Mouse (Mus musculus): ENCODE measurements around the gene Kxd1.
A peak's percentile ranks its signal among the peaks of the same experiment; 100 is the strongest.

DNA sequence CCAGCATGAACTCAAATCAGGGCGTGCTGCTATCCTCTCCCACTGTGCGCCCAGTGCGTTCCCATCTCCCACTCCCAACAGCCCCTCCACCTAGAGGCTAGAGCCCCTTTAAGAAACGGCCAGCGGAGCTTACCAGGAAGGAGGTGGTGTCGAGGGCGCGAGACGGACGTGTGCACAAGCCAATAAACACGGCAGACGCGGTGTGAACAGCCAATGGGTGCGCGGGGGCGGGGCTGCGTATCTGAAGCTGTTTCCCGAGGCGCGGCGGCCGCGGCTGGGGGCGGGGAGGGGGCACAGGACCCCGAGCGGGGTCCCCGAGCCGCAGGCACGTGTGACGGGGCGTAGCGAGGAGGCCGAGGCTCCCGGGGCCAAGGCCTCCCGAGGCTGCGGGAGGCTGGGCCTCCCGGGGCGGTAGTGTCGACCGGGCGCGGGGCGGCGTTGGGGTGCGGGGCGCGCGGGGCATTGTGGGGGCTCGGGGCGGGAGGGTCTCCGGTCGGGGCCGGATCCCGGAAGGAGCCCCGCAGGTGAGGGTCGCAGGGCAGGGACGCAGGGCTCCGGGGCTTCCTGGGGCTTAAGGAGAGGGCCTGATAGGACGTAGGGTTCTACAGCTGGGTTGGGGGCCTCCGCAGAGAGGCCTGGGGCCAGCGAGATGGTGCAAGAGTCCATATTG is at the start of gene Kxd1, which contains the start of gene Fkbp8:
- TF ChIP-seq POLR2A (IDR thresholded peaks at IDR 0.05; ENCODE audit: borderline replicate concordance, control insufficient read depth, low read depth, low read length) (peak; percentile 59), CTCF (IDR thresholded peaks at IDR 0.05; ENCODE audit: control insufficient read depth, insufficient read depth, low read length) (no peak)
